Mouse (Mus musculus) MEL (cell line): ENCODE data around the gene Hist1h1e.

ENCODE experiments used
- BHLHE40 ChIP-seq: IDR thresholded peaks from 2 replicates; pipeline ENCODE4 v1.6.1; 2012; ENCODE audit warnings: low read depth, mild to moderate bottlenecking, inconsistent platforms, low read length, improper control_type of control experiment, borderline replicate concordance
- CTCF ChIP-seq, 3 experiments: IDR thresholded peaks in 2 of 3; conservative IDR thresholded peaks in 1 of 3; 2 replicates each; pipeline ENCODE4 v1.5.1; 2011 to 2012; ENCODE audit warnings: low read length in 3 of 3, low read depth in 2 of 3, mild to moderate bottlenecking in 2 of 3, improper control_type of control experiment in 1 of 3, inconsistent platforms in 1 of 3, mixed read lengths in 1 of 3, moderate library complexity in 1 of 3; ENCODE audit not compliant: control insufficient read depth in 1 of 3, insufficient read depth in 1 of 3, poor library complexity in 1 of 3, severe bottlenecking in 1 of 3
- E2F4 ChIP-seq: IDR thresholded peaks from 2 replicates; pipeline ENCODE4 v1.6.1; 2011; ENCODE audit warnings: low read depth, low read length, improper control_type of control experiment, borderline replicate concordance
- EP300 ChIP-seq, 2 experiments: IDR thresholded peaks; 2 replicates each; pipeline ENCODE4 v1.6.1; 2011; ENCODE audit warnings: improper control_type of control experiment in 2 of 2, low read length in 2 of 2, low read depth in 1 of 2, mild to moderate bottlenecking in 1 of 2
- GABPA ChIP-seq: IDR thresholded peaks from 2 replicates; pipeline ENCODE4 v1.6.1; 2012; ENCODE audit warnings: low read depth, mild to moderate bottlenecking, inconsistent platforms, low read length, improper control_type of control experiment, moderate library complexity
- GATA1 ChIP-seq: IDR thresholded peaks from 2 replicates; pipeline ENCODE4 v1.6.1; 2011; ENCODE audit warnings: low read depth, low read length, improper control_type of control experiment
- HCFC1 ChIP-seq: IDR thresholded peaks from 2 replicates; pipeline ENCODE4 v1.6.1; 2012; ENCODE audit warnings: low read depth, mild to moderate bottlenecking, inconsistent platforms, low read length, improper control_type of control experiment, moderate library complexity
- NRF1 ChIP-seq: IDR thresholded peaks from 2 replicates; pipeline ENCODE4 v1.6.1; 2014; ENCODE audit warnings: low read depth, mild to moderate bottlenecking, inconsistent platforms, low read length, improper control_type of control experiment, moderate library complexity; ENCODE audit not compliant: poor library complexity, insufficient read depth, severe bottlenecking
- POLR2A ChIP-seq, 2 experiments: IDR thresholded peaks; 2 replicates each; pipeline ENCODE4 v1.6.1; 2011 to 2012; ENCODE audit warnings: low read length in 2 of 2, mild to moderate bottlenecking in 2 of 2, control low read depth in 1 of 2, improper control_type of control experiment in 1 of 2, low read depth in 1 of 2, moderate library complexity in 1 of 2; ENCODE audit not compliant: control insufficient read depth in 1 of 2, insufficient read depth in 1 of 2, poor library complexity in 1 of 2
- TCF12 ChIP-seq: IDR thresholded peaks from 2 replicates; pipeline ENCODE4 v1.6.1; 2014; ENCODE audit warnings: low read depth, mild to moderate bottlenecking, inconsistent platforms, low read length, improper control_type of control experiment, moderate library complexity
- ZKSCAN1 ChIP-seq: IDR thresholded peaks from 2 replicates; pipeline ENCODE4 v1.6.1; 2012; ENCODE audit warnings: low read depth, mild to moderate bottlenecking, inconsistent platforms, low read length, improper control_type of control experiment, moderate library complexity

DNA sequence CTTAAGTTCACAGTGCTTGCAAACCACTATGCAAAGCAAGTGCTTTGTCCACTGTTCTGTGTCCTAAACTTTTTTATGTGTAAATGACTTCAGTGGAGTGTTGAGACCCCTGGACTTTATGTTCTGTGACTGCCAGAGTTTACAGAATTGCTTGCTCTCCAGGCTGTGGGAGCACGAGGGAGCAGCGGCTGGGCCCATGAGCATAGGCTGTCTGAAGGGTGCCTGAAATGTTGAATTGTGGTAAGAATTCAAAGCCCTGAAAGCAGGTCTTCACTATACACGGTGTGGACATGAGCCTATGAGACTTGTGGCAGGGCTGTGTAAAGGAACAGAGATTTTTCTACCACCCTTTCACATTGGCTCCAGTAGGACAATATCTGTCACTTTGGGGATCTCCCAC is 10.7 kb downstream of the Hist1h1e start:
- TF ChIP-seq CTCF (IDR thresholded peaks at IDR 0.05 in 2 of 3, conservative IDR thresholded peaks at IDR 0.05 in 1 of 3; ENCODE audit: control insufficient read depth in 1 of 3, insufficient read depth in 1 of 3, low read depth in 2 of 3, low read length in 3 of 3, poor library complexity in 1 of 3, severe bottlenecking in 1 of 3) (no peak), ZKSCAN1 (no peak), POLR2A (IDR thresholded peaks at IDR 0.05; ENCODE audit: control insufficient read depth in 1 of 2, insufficient read depth in 1 of 2, low read depth in 1 of 2, low read length in 2 of 2, poor library complexity in 1 of 2) (no peak), EP300 (IDR thresholded peaks at IDR 0.05; ENCODE audit: low read depth in 1 of 2, low read length in 2 of 2) (no peak), NRF1 (no peak), BHLHE40 (no peak), E2F4 (no peak), HCFC1 (no peak), GABPA (no peak), GATA1 (no peak), TCF12 (no peak)
